Mouse (Mus musculus): ENCODE data around the gene Atp6v1e2. TPM values are rescaled to one million over a fixed set of nuclear protein-coding genes. Genes with fewer than 3 reads are reported as not detected.

Gene Atp6v1e2
- total and polyA plus RNA-seq, 3 experiments = not detected

GRCm38 (mm10) chr17:86957239-86957638 lies 9.5 kb upstream of the Atp6v1e2 start (continued):
- no peak for TF ChIP-seq UBTF (IDR thresholded peaks at IDR 0.05; ENCODE audit: low read depth, low read length)
- TF ChIP-seq USF1 (IDR thresholded peaks at IDR 0.05; ENCODE audit: low read depth, low read length) = no peak
- TF ChIP-seq MAZ (IDR thresholded peaks at IDR 0.05; ENCODE audit: low read depth, low read length) = no peak

DNA sequence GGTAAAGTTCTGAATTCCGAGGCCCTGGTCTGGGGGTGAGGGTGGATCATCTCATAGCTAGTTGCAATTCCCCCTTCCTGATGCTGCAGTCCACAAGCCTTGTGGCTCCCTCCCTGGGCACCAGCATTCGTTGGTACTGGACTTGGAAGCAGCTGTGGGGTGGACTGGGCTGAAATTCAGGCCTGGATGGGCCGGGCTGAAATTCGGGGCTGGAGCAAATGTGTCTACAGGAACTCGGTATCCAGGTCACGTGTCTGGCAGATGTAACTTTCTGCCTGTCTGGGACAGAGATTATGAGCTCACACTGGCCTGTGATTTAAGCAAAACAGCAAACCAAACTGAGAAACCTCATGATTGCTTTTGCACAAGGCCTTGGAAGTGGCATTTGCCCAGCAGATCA lies 1.1 kb upstream of the Atp6v1e2 start:
- in situ Hi-C loops (cut with MboI; ENCODE audit: low pct_ligation_motif_present, low pct_unique_long_range_greater_than_20kb, low sequenced_read_pairs) = no loop called here
- H3K4me2 ChIP-seq (ENCODE audit: insufficient read depth, low read depth, poor library complexity, severe bottlenecking) = no peak overlapping the region

GRCm38 (mm10) chr17:86946078-86946477 lies 1.6 kb downstream of the Atp6v1e2 start:
- in situ Hi-C loops (cut with MboI; ENCODE audit: low pct_ligation_motif_present, low pct_unique_long_range_greater_than_20kb, low sequenced_read_pairs) (no loop called here), dilution Hi-C loops (cut with MboI; ENCODE audit: extremely low pct_ligation_motif_present, extremely low pct_unique_long_range_greater_than_20kb, low sequenced_read_pairs) (no loop called here)
- TF ChIP-seq NELFE (IDR thresholded peaks at IDR 0.05; ENCODE audit: low read depth, low read length) = no peak
- TF ChIP-seq CHD2 (IDR thresholded peaks at IDR 0.05; ENCODE audit: low read length) = no peak
- no peak for TF ChIP-seq ZKSCAN1 (IDR thresholded peaks at IDR 0.05; ENCODE audit: borderline replicate concordance, low read depth, low read length)
- no peak for TF ChIP-seq RAD21 (IDR thresholded peaks at IDR 0.05; ENCODE audit: low read depth, low read length)
- TF ChIP-seq HCFC1 (IDR thresholded peaks at IDR 0.05; ENCODE audit: low read depth, low read length) = no peak
- no peak for TF ChIP-seq JUN (IDR thresholded peaks at IDR 0.05; ENCODE audit: insufficient read depth, low read depth, low read length)
- no peak for TF ChIP-seq EP300 (IDR thresholded peaks at IDR 0.05; ENCODE audit: low read length)
- no peak overlapping the region for H3K27ac ChIP-seq (ENCODE audit: insufficient read depth, low read depth)
- DNase-seq (ENCODE audit: extremely low read depth) = no peak
- no peaks in the 10 kb centered on the region for H3K9me3 ChIP-seq (replicated peaks; ENCODE audit: low read length)
- no peak overlapping the region for H3K9ac ChIP-seq (ENCODE audit: insufficient read depth, low read depth)
- no peak overlapping the region for H3K4me3 ChIP-seq (replicated peaks in 1 of 3; ENCODE audit: low read depth in 2 of 3, low read length in 2 of 3, poor library complexity in 1 of 3)
- peaks cover 4 to 11% of the 10 kb centered on the region in 2 experiments; a peak in 3 of 4 replicates for H3K4me1 ChIP-seq (ENCODE audit: control insufficient read depth in 1 of 2, insufficient read depth in 2 of 2)
- H3K4me2 ChIP-seq (ENCODE audit: insufficient read depth, low read depth, poor library complexity, severe bottlenecking) = no peak overlapping the region
- H3K36me3 ChIP-seq (replicated peaks in 1 of 2; ENCODE audit: control insufficient read depth in 1 of 2, insufficient read depth in 1 of 2, low read length in 1 of 2) = no peaks in the 10 kb centered on the region
- H3K79me2 ChIP-seq (replicated peaks; ENCODE audit: control insufficient read depth, extremely low read depth, insufficient read depth, poor library complexity, severe bottlenecking) = no peaks in the 10 kb centered on the region
- peaks cover 6% of the 10 kb centered on the region for H3K27me3 ChIP-seq (replicated peaks)

More for the DNA sequence above, 1.1 kb upstream of the Atp6v1e2 start:
- H3K9me3 ChIP-seq (replicated peaks; ENCODE audit: low read length) = peaks cover 6% of the 10 kb centered on the region
- H3K79me2 ChIP-seq (replicated peaks; ENCODE audit: control insufficient read depth, extremely low read depth, insufficient read depth, poor library complexity, severe bottlenecking) = no peaks in the 10 kb centered on the region
- dilution Hi-C loops (cut with MboI; ENCODE audit: extremely low pct_ligation_motif_present, extremely low pct_unique_long_range_greater_than_20kb, low sequenced_read_pairs) = no loop called here
- H3K27ac ChIP-seq (ENCODE audit: insufficient read depth, low read depth) = no peak overlapping the region
- no peak overlapping the region for H3K4me3 ChIP-seq (replicated peaks in 1 of 3; ENCODE audit: low read depth in 2 of 3, low read length in 2 of 3, poor library complexity in 1 of 3)
- no peaks in the 10 kb centered on the region for H3K27me3 ChIP-seq (replicated peaks)
- H3K36me3 ChIP-seq (replicated peaks in 1 of 2; ENCODE audit: control insufficient read depth in 1 of 2, insufficient read depth in 1 of 2, low read length in 1 of 2) = no peaks in the 10 kb centered on the region
- no peak for TF ChIP-seq CHD1 (IDR thresholded peaks at IDR 0.05; ENCODE audit: low read depth, low read length)
- no peak for TF ChIP-seq ZKSCAN1 (IDR thresholded peaks at IDR 0.05; ENCODE audit: borderline replicate concordance, low read depth, low read length)
- TF ChIP-seq ELF1 (IDR thresholded peaks at IDR 0.05; ENCODE audit: low read depth, low read length) = no peak
- no peak for TF ChIP-seq JUN (IDR thresholded peaks at IDR 0.05; ENCODE audit: insufficient read depth, low read depth, low read length)
- TF ChIP-seq USF2 (conservative IDR thresholded peaks at IDR 0.05; ENCODE audit: low read depth, low read length) = no peak
- no peak for TF ChIP-seq EP300 (IDR thresholded peaks at IDR 0.05; ENCODE audit: low read length)
- no peak for TF ChIP-seq E2F4 (IDR thresholded peaks at IDR 0.05; ENCODE audit: insufficient replicate concordance, low read depth, low read length)
- TF ChIP-seq TBP (conservative IDR thresholded peaks at IDR 0.05; ENCODE audit: low read depth, low read length) = no peak
- DNase-seq (ENCODE audit: extremely low read depth) = no peak
- peaks cover 7 to 25% of the 10 kb centered on the region in 2 experiments; a peak in 3 of 4 replicates for H3K4me1 ChIP-seq (ENCODE audit: control insufficient read depth in 1 of 2, insufficient read depth in 2 of 2)
- no peak overlapping the region for H3K9ac ChIP-seq (ENCODE audit: insufficient read depth, low read depth)
